Mouse (Mus musculus) kidney, adult 2 months (tissue): ENCODE data around the gene Eif3i.

ENCODE experiments used
- CTCF ChIP-seq: fragments of 200-500 bp; conservative IDR thresholded peaks from 2 replicates; pipeline ENCODE4 v1.5.1; 2011; ENCODE audit warnings: low read depth, mild to moderate bottlenecking, control low read depth, low read length, moderate library complexity, mixed read lengths; ENCODE audit not compliant: insufficient read depth, insufficient read length
- POLR2A ChIP-seq: fragments of 200-500 bp; IDR thresholded peaks from one replicate; pipeline ENCODE4 v1.6.1; 2011; ENCODE audit warnings: low read depth, low read length, control low read depth

- TF ChIP-seq CTCF, result 0 out of 2 replicates have a peak, but pooled peaks have one; percentile 21
- no peak for TF ChIP-seq POLR2A
Observed at GRCm38 (mm10) chr4:129549306-129549705, 51.1 kb downstream of the Eif3i start.
